Mouse (Mus musculus) hindbrain, embryonic 10.5 days (tissue): ENCODE data around the gene Mb21d2. TPM values are rescaled to one million over a fixed set of nuclear protein-coding genes. Genes with fewer than 3 reads are reported as not detected.

Source experiments
- DNase-seq: peaks from one replicate; pipeline ENCODE4 v3.0.0-alpha.2; 2017; ENCODE audit warnings: low spot score
- H3K27ac ChIP-seq: fragments of 300-500 bp; sonication (generic); 2 replicates; pipeline ENCODE4 v1.5.1; 2016; ENCODE audit warnings: mild to moderate bottlenecking, moderate library complexity
- H3K27me3 ChIP-seq: fragments of 300-500 bp; sonication (generic); 2 replicates; pipeline ENCODE4 v1.6.1; 2016; ENCODE audit warnings: mild to moderate bottlenecking; ENCODE audit not compliant: poor library complexity, insufficient read depth, severe bottlenecking
- H3K36me3 ChIP-seq: fragments of 300-500 bp; sonication (generic); 2 replicates; pipeline ENCODE4 v1.6.1; 2016; ENCODE audit warnings: mild to moderate bottlenecking, moderate library complexity
- H3K4me1 ChIP-seq: fragments of 300-500 bp; sonication (generic); replicated peaks from 2 replicates; pipeline ENCODE4 v1.6.1; 2016; ENCODE audit warnings: mild to moderate bottlenecking
- H3K4me3 ChIP-seq: fragments of 300-500 bp; sonication (generic); 2 replicates; pipeline ENCODE4 v1.5.1; 2016; ENCODE audit warnings: mild to moderate bottlenecking, moderate library complexity
- H3K9me3 ChIP-seq: fragments of 300-500 bp; sonication (generic); 2 replicates; pipeline ENCODE4 v1.6.1; 2016; ENCODE audit warnings: mild to moderate bottlenecking, moderate library complexity
- WGBS: fragments of 180-500 bp; shearing (Covaris S2); methylation state at CpG from one replicate; pipeline ENCODE4 v1.1.7; 2016; 5-methylcytosine and 5-hydroxymethylcytosine counted together
- polyA plus RNA-seq: library from polyadenylated mRNA; unstranded; fragments of >200 nt; fragmentation: Nextera tagmentation; extraction: Ambion mirVana; gene quantifications from 2 replicates; pipeline ENCODE4 v1.2.1, GENCODE M21; 2016

The Mb21d2 gene
- polyA plus RNA-seq, 1 experiment from 2014 or later: 6.3 TPM

- H3K4me3 ChIP-seq: no peak overlapping the region
- WGBS: 66% methylated on average over 11 of the region's 11 CpGs
- peaks cover 18% of the 10 kb centered on the region for H3K4me1 ChIP-seq
- no peaks in the 10 kb centered on the region for H3K27me3 ChIP-seq
- H3K9me3 ChIP-seq: no peaks in the 10 kb centered on the region
- 0 out of 2 replicates have a peak, but pooled peaks cover 2% of the 10 kb centered on the region for H3K36me3 ChIP-seq
- no peak for DNase-seq
- no peak overlapping the region for H3K27ac ChIP-seq
These were observed 10.1 kb downstream of the Mb21d2 start for GRCm38 (mm10) chr16:28919320-28919885.

GRCm38 (mm10) chr16:28915362-28915761, 14.1 kb downstream of the Mb21d2 start:
- H3K27me3 ChIP-seq: no peaks in the 10 kb centered on the region
- H3K4me3 ChIP-seq: no peak overlapping the region
- H3K9me3 ChIP-seq: no peaks in the 10 kb centered on the region
- 95% methylated on average over 7 of the region's 7 CpGs for WGBS
- no peaks in the 10 kb centered on the region for H3K36me3 ChIP-seq
- H3K4me1 ChIP-seq: peaks cover 12% of the 10 kb centered on the region
- H3K27ac ChIP-seq: no peak overlapping the region
- no peak for DNase-seq

- WGBS: 78% methylated on average over 1 of the region's 1 CpGs
- peaks cover 11% of the 10 kb centered on the region for H3K4me1 ChIP-seq
- DNase-seq: no peak
- H3K36me3 ChIP-seq: no peaks in the 10 kb centered on the region
- no peaks in the 10 kb centered on the region for H3K9me3 ChIP-seq
- H3K27me3 ChIP-seq: no peaks in the 10 kb centered on the region
- H3K4me3 ChIP-seq: no peak overlapping the region
- no peak overlapping the region for H3K27ac ChIP-seq
These were observed 14.8 kb downstream of the Mb21d2 start for GRCm38 (mm10) chr16:28914709-28915108.

- H3K4me3 ChIP-seq: no peak overlapping the region
- WGBS: 91% methylated on average over 15 of the region's 15 CpGs
These were observed 17.9 kb downstream of the Mb21d2 start for GRCm38 (mm10) chr16:28911414-28912050.

GRCm38 (mm10) chr16:28906370-28907275, 22.9 kb downstream of the Mb21d2 start:
- Histone ChIP-seq H3K9me3 (no peaks in the 10 kb centered on the region), H3K4me3 (no peak overlapping the region), H3K4me1 (peaks cover 15% of the 10 kb centered on the region), H3K27ac (no peak overlapping the region), H3K36me3 (no peaks in the 10 kb centered on the region), H3K27me3 (no peaks in the 10 kb centered on the region)
- 79% methylated on average over 7 of the region's 7 CpGs for WGBS
- no peak for DNase-seq

More at GRCm38 (mm10) chr16:28911414-28912050, 17.9 kb downstream of the Mb21d2 start:
- Histone ChIP-seq H3K9me3 (no peaks in the 10 kb centered on the region), H3K27me3 (no peaks in the 10 kb centered on the region), H3K27ac (no peak overlapping the region), H3K36me3 (no peaks in the 10 kb centered on the region), H3K4me1 (peaks cover 6% of the 10 kb centered on the region)
- DNase-seq: no peak

GRCm38 (mm10) chr16:28905567-28906289, 23.7 kb downstream of the Mb21d2 start:
- Histone ChIP-seq H3K4me3 (no peak overlapping the region), H3K9me3 (no peaks in the 10 kb centered on the region), H3K27ac (no peak overlapping the region), H3K36me3 (no peaks in the 10 kb centered on the region), H3K27me3 (no peaks in the 10 kb centered on the region), H3K4me1 (peaks cover 15% of the 10 kb centered on the region)
- 88% methylated on average over 11 of the region's 11 CpGs for WGBS
- no peak for DNase-seq

GRCm38 (mm10) chr16:28902620-28903565, 26.6 kb downstream of the Mb21d2 start:
- H3K4me1 ChIP-seq: peaks cover 31% of the 10 kb centered on the region
- no peaks in the 10 kb centered on the region for H3K36me3 ChIP-seq
- no peak overlapping the region for H3K27ac ChIP-seq
- WGBS: 82% methylated on average over 14 of the region's 14 CpGs
- no peak overlapping the region for H3K4me3 ChIP-seq
- H3K27me3 ChIP-seq: no peaks in the 10 kb centered on the region
- H3K9me3 ChIP-seq: no peaks in the 10 kb centered on the region
- DNase-seq: no peak

- peaks cover 36% of the 10 kb centered on the region for H3K4me1 ChIP-seq
- H3K9me3 ChIP-seq: no peaks in the 10 kb centered on the region
- no peak for DNase-seq
- H3K4me3 ChIP-seq: no peak overlapping the region
- no peak overlapping the region for H3K27ac ChIP-seq
- H3K27me3 ChIP-seq: no peaks in the 10 kb centered on the region
- WGBS: 62% methylated on average over 4 of the region's 4 CpGs
- H3K36me3 ChIP-seq: no peaks in the 10 kb centered on the region
These were observed 30.3 kb downstream of the Mb21d2 start for GRCm38 (mm10) chr16:28899161-28899540.

- Histone ChIP-seq H3K36me3 (no peaks in the 10 kb centered on the region), H3K27ac (no peak overlapping the region), H3K4me1 (peaks cover 41% of the 10 kb centered on the region), H3K4me3 (no peak overlapping the region), H3K27me3 (no peaks in the 10 kb centered on the region), H3K9me3 (no peaks in the 10 kb centered on the region)
- no peak for DNase-seq
- WGBS: 36% methylated on average over 15 of the region's 15 CpGs
These were observed 30.8 kb downstream of the Mb21d2 start for GRCm38 (mm10) chr16:28898509-28899160.

GRCm38 (mm10) chr16:28896571-28896970, 32.9 kb downstream of the Mb21d2 start:
- DNase-seq: no peak
- 95% methylated on average over 7 of the region's 7 CpGs for WGBS
- Histone ChIP-seq H3K27ac (no peak overlapping the region), H3K4me3 (no peak overlapping the region), H3K27me3 (no peaks in the 10 kb centered on the region), H3K9me3 (no peaks in the 10 kb centered on the region), H3K36me3 (no peaks in the 10 kb centered on the region), H3K4me1 (peaks cover 46% of the 10 kb centered on the region)

GRCm38 (mm10) chr16:28894872-28895271, 34.6 kb downstream of the Mb21d2 start:
- 65% methylated on average over 6 of the region's 6 CpGs for WGBS
- DNase-seq: no peak
- Histone ChIP-seq H3K36me3 (peaks cover 3% of the 10 kb centered on the region), H3K27me3 (no peaks in the 10 kb centered on the region), H3K27ac (peak overlapping the region; percentile 8; the same call in 1 of the 2 replicates), H3K4me1 (peaks cover 46% of the 10 kb centered on the region), H3K9me3 (peaks cover 3% of the 10 kb centered on the region), H3K4me3 (no peak overlapping the region)
